Mouse (Mus musculus): ENCODE data around the gene Nckap5. TPM values are rescaled to one million over a fixed set of nuclear protein-coding genes. Genes with fewer than 3 reads are reported as not detected.

The Nckap5 gene
- polyA plus RNA-seq, 1 experiment from 2014 or later, result 24.7 TPM

- WGBS, result 73% methylated on average over 5 of the region's 5 CpGs
- no peak for ATAC-seq (replicated peaks)
Observed at GRCm38 (mm10) chr1:126155816-126156215, 674.8 kb downstream of the Nckap5 start.

GRCm38 (mm10) chr1:126153516-126154234 is 676.9 kb downstream of the Nckap5 start:
- no peak overlapping the region for H3K4me2 ChIP-seq (replicated peaks)
- peaks cover 20% of the 10 kb centered on the region for H3K4me1 ChIP-seq
- H3K4me3 ChIP-seq, result no peak overlapping the region
- 51% methylated on average over 6 of the region's 6 CpGs for WGBS
- H3K36me3 ChIP-seq, result no peaks in the 10 kb centered on the region
- ATAC-seq (replicated peaks), result peak; percentile 81
- no peaks in the 10 kb centered on the region for H3K9me3 ChIP-seq
- no peak overlapping the region for H3K9ac ChIP-seq (replicated peaks)
- no peaks in the 10 kb centered on the region for H3K27me3 ChIP-seq
- H3K27ac ChIP-seq (replicated peaks), result peak overlapping the region; percentile 80

More at GRCm38 (mm10) chr1:126155816-126156215, 674.8 kb downstream of the Nckap5 start:
- Histone ChIP-seq H3K4me1 (peaks cover 20% of the 10 kb centered on the region), H3K4me3 (no peak overlapping the region), H3K27me3 (no peaks in the 10 kb centered on the region), H3K36me3 (no peaks in the 10 kb centered on the region), H3K4me2 (replicated peaks) (no peak overlapping the region), H3K27ac (replicated peaks) (no peak overlapping the region), H3K9ac (replicated peaks) (no peak overlapping the region), H3K9me3 (no peaks in the 10 kb centered on the region)

- Histone ChIP-seq H3K9ac (replicated peaks) (no peak overlapping the region), H3K27me3 (no peaks in the 10 kb centered on the region), H3K36me3 (no peaks in the 10 kb centered on the region), H3K9me3 (no peaks in the 10 kb centered on the region), H3K4me1 (peaks cover 20% of the 10 kb centered on the region), H3K4me2 (replicated peaks) (no peak overlapping the region), H3K4me3 (no peak overlapping the region), H3K27ac (replicated peaks) (peak overlapping the region; percentile 80; the same call in 1 of the 2 replicates)
- WGBS, result 73% methylated on average over 6 of the region's 6 CpGs
- ATAC-seq (replicated peaks), result no peak; the same call in 1 of the 2 replicates
Observed at GRCm38 (mm10) chr1:126152217-126152616, 678.4 kb downstream of the Nckap5 start.

- Histone ChIP-seq H3K27me3 (no peaks in the 10 kb centered on the region), H3K4me3 (no peak overlapping the region), H3K4me2 (replicated peaks) (no peak overlapping the region), H3K9me3 (no peaks in the 10 kb centered on the region), H3K4me1 (peaks cover 20% of the 10 kb centered on the region), H3K27ac (replicated peaks) (no peak overlapping the region), H3K9ac (replicated peaks) (no peak overlapping the region), H3K36me3 (no peaks in the 10 kb centered on the region)
- ATAC-seq (replicated peaks), result no peak
Observed at GRCm38 (mm10) chr1:126149966-126150365, 680.6 kb downstream of the Nckap5 start.

- Histone ChIP-seq H3K4me1 (no peaks in the 10 kb centered on the region), H3K27me3 (no peaks in the 10 kb centered on the region), H3K36me3 (no peaks in the 10 kb centered on the region), H3K4me3 (no peak overlapping the region), H3K9me3 (no peaks in the 10 kb centered on the region), H3K27ac (replicated peaks) (no peak overlapping the region), H3K4me2 (replicated peaks) (no peak overlapping the region), H3K9ac (replicated peaks) (no peak overlapping the region)
- WGBS, result 79% methylated on average over 3 of the region's 3 CpGs
- no peak for ATAC-seq (replicated peaks)
Observed at GRCm38 (mm10) chr1:126135717-126136116, 694.9 kb downstream of the Nckap5 start.

GRCm38 (mm10) chr1:126132316-126132715 is 698.3 kb downstream of the Nckap5 start:
- ATAC-seq (replicated peaks), result no peak
- H3K36me3 ChIP-seq, result no peaks in the 10 kb centered on the region
- peaks cover 7% of the 10 kb centered on the region; the same call in 1 of the 2 replicates for H3K4me1 ChIP-seq
- H3K27ac ChIP-seq (replicated peaks), result no peak overlapping the region
- WGBS, result 94% methylated on average over 2 of the region's 2 CpGs
- H3K4me3 ChIP-seq, result no peak overlapping the region
- H3K9me3 ChIP-seq, result no peaks in the 10 kb centered on the region
- H3K4me2 ChIP-seq (replicated peaks), result no peak overlapping the region
- no peak overlapping the region for H3K9ac ChIP-seq (replicated peaks)
- H3K27me3 ChIP-seq, result no peaks in the 10 kb centered on the region

GRCm38 (mm10) chr1:126129129-126129528 is 701.5 kb downstream of the Nckap5 start:
- Histone ChIP-seq H3K4me2 (replicated peaks) (no peak overlapping the region), H3K4me3 (no peak overlapping the region), H3K9me3 (no peaks in the 10 kb centered on the region), H3K9ac (replicated peaks) (no peak overlapping the region), H3K27me3 (no peaks in the 10 kb centered on the region), H3K4me1 (peaks cover 7% of the 10 kb centered on the region; the same call in 1 of the 2 replicates), H3K27ac (replicated peaks) (no peak overlapping the region), H3K36me3 (no peaks in the 10 kb centered on the region)
- ATAC-seq (replicated peaks), result no peak
- 14% methylated on average over 1 of the region's 1 CpGs for WGBS

- Histone ChIP-seq H3K4me3 (no peak overlapping the region), H3K27me3 (no peaks in the 10 kb centered on the region), H3K27ac (replicated peaks) (no peak overlapping the region), H3K4me1 (peaks cover 7% of the 10 kb centered on the region; the same call in 1 of the 2 replicates), H3K36me3 (no peaks in the 10 kb centered on the region), H3K4me2 (replicated peaks) (no peak overlapping the region), H3K9ac (replicated peaks) (no peak overlapping the region), H3K9me3 (no peaks in the 10 kb centered on the region)
- 64% methylated on average over 5 of the region's 5 CpGs for WGBS
- ATAC-seq (replicated peaks), result no peak
Observed at GRCm38 (mm10) chr1:126123111-126123510, 707.5 kb downstream of the Nckap5 start.

GRCm38 (mm10) chr1:126120506-126120905 is 710.1 kb downstream of the Nckap5 start:
- peaks cover 7% of the 10 kb centered on the region; the same call in 1 of the 2 replicates for H3K4me1 ChIP-seq
- no peak for ATAC-seq (replicated peaks)
- no peaks in the 10 kb centered on the region for H3K9me3 ChIP-seq
- no peak overlapping the region for H3K27ac ChIP-seq (replicated peaks)
- H3K4me2 ChIP-seq (replicated peaks), result no peak overlapping the region
- no peak overlapping the region for H3K9ac ChIP-seq (replicated peaks)
- H3K36me3 ChIP-seq, result no peaks in the 10 kb centered on the region
- H3K27me3 ChIP-seq, result no peaks in the 10 kb centered on the region
- no peak overlapping the region for H3K4me3 ChIP-seq
- WGBS, result 10% methylated on average over 8 of the region's 8 CpGs

GRCm38 (mm10) chr1:126116034-126116433 is 714.6 kb downstream of the Nckap5 start:
- Histone ChIP-seq H3K27ac (replicated peaks) (no peak overlapping the region), H3K4me3 (no peak overlapping the region), H3K4me2 (replicated peaks) (no peak overlapping the region), H3K36me3 (no peaks in the 10 kb centered on the region), H3K9ac (replicated peaks) (no peak overlapping the region), H3K27me3 (no peaks in the 10 kb centered on the region), H3K4me1 (peaks cover 7% of the 10 kb centered on the region; the same call in 1 of the 2 replicates), H3K9me3 (no peaks in the 10 kb centered on the region)
- 68% methylated on average over 3 of the region's 3 CpGs for WGBS
- ATAC-seq (replicated peaks), result no peak

- Histone ChIP-seq H3K9me3 (no peaks in the 10 kb centered on the region), H3K4me2 (replicated peaks) (no peak overlapping the region), H3K36me3 (no peaks in the 10 kb centered on the region), H3K27ac (replicated peaks) (no peak overlapping the region), H3K4me1 (peaks cover 5% of the 10 kb centered on the region; the same call in 1 of the 2 replicates), H3K9ac (replicated peaks) (no peak overlapping the region), H3K4me3 (no peak overlapping the region), H3K27me3 (no peaks in the 10 kb centered on the region)
- 19% methylated on average over 3 of the region's 3 CpGs for WGBS
- no peak for ATAC-seq (replicated peaks)
Observed at GRCm38 (mm10) chr1:126105673-126106256, 724.8 kb downstream of the Nckap5 start.

GRCm38 (mm10) chr1:126094346-126094745 is 736.3 kb downstream of the Nckap5 start:
- Histone ChIP-seq H3K9me3 (no peaks in the 10 kb centered on the region), H3K4me3 (no peak overlapping the region), H3K27ac (replicated peaks) (no peak overlapping the region), H3K27me3 (no peaks in the 10 kb centered on the region), H3K4me1 (no peaks in the 10 kb centered on the region), H3K36me3 (peaks cover under 1% of the 10 kb centered on the region; the same call in 1 of the 2 replicates), H3K9ac (replicated peaks) (no peak overlapping the region), H3K4me2 (replicated peaks) (no peak overlapping the region)
- no peak for ATAC-seq (replicated peaks)
- 89% methylated on average over 4 of the region's 4 CpGs for WGBS
